Mouse (Mus musculus): ENCODE measurements around the gene Plpp3.

DNA sequence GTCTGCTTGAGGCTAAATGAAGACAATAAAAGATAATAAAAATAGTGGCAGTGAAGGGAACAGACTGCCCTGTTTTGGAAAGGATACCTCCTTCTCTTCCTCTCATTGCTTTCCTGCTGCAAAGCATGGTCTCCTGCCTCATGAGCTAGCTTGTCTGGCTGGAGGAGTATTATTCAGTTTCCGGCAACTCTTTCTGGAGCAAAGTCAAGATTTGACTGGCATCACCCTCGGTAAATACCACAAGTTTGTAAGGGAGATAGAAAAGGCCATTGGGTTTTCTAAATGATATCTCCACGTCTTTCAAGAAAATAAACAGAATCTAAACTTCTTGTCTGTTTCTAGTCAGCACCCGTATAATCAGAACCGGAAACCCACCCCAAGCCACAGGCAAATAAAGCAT is 34.4 kb downstream of the Plpp3 start:
- TF ChIP-seq GATA1 (IDR thresholded peaks at IDR 0.05; ENCODE audit: borderline replicate concordance, low read length) = no peak
- TF ChIP-seq FLI1 (IDR thresholded peaks at IDR 0.05; ENCODE audit: low read length) = no peak
